Mouse (Mus musculus) cerebral cortex, adult 2 months (tissue): Measurements from ENCODE around the gene Zbtb48.

Experiments
- whole genome bisulfite sequencing: fragments of 180-500 bp; shearing (Covaris S2); methylation state at CpG from one replicate; pipeline ENCODE4 v1.1.7; 2018; 5-methylcytosine and 5-hydroxymethylcytosine counted together

Zbtb48 gene

DNA sequence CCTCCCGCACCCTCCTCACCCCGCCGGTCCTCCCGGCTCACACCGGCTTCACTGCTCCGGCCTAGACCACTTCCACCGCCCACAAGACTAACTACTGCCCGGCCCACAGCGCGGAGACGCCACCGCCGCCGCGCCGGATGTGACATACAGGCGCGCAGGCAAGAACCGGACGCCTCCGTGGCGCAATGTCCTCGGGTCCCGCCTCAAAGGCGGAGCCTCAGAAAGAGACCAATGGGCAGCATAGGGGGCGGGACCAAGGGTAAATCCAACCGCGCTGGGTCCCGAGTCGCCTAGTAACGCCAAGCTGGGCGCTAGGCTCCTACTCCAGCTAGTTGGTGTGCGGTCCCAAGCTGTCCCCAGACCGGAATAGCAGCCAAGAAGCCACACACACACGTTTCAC, at the start of gene Zbtb48:
Gene Zbtb48, minus strand, starts transcription at position 148 of the 400 bp plus-strand sequence.
- 0% methylated on average over 35 of the region's 35 CpGs for WGBS

DNA sequence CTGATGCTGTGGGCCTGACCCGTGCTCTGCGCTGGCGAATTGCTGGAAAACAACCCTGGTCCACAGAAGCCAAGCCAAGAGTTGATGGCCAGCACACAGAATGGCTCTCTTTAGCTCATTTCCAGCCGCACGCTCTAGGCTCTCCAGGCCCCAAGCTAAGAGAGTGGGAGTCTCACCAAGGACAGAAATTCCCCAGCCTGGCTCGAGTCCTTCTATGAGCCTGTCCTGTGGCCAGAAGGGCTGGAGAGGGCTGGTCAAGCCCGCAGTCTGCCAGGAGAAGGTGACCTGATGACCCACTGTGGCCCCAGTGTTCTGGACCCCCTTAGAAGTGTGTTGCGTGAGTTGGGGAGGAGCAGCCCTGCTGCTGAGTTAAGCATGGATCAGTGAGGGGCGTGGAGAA, 49.7 kb upstream of the Zbtb48 start:
- WGBS = 78% methylated on average over 9 of the region's 9 CpGs

GRCm38 (mm10) chr4:152074548-152074947, 47.1 kb upstream of the Zbtb48 start:
- 87% methylated on average over 9 of the region's 9 CpGs for WGBS

DNA sequence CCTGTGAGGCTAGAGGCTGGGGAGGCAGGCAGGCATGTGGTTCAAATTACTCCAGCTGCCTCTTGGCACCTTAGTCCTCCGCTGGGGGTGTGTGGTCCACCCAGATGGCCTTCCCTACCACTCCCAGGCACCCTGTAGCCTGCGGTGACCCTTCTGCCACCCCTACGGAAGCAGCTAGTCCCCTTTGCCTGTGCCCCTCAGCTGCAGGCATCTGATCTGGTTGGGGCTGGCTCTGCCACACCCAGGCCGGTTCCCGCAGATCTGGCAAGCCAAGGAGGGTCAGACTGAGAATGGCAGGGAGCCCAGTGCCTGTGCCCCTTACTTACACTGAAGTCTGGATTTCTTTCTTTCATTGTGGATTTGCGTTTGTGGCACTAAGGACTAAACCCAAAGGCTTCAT, 46.2 kb upstream of the Zbtb48 start:
- 87% methylated on average over 6 of the region's 6 CpGs for WGBS

GRCm38 (mm10) chr4:152072655-152073054, 45.2 kb upstream of the Zbtb48 start:
- WGBS = 41% methylated on average over 10 of the region's 10 CpGs

- 43% methylated on average over 10 of the region's 10 CpGs for WGBS
Measured at GRCm38 (mm10) chr4:152072121-152072601, 44.7 kb upstream of the Zbtb48 start, which contains the start of gene Plekhg5. TSS of gene Plekhg5 (plus strand) at chr4:152072498.

DNA sequence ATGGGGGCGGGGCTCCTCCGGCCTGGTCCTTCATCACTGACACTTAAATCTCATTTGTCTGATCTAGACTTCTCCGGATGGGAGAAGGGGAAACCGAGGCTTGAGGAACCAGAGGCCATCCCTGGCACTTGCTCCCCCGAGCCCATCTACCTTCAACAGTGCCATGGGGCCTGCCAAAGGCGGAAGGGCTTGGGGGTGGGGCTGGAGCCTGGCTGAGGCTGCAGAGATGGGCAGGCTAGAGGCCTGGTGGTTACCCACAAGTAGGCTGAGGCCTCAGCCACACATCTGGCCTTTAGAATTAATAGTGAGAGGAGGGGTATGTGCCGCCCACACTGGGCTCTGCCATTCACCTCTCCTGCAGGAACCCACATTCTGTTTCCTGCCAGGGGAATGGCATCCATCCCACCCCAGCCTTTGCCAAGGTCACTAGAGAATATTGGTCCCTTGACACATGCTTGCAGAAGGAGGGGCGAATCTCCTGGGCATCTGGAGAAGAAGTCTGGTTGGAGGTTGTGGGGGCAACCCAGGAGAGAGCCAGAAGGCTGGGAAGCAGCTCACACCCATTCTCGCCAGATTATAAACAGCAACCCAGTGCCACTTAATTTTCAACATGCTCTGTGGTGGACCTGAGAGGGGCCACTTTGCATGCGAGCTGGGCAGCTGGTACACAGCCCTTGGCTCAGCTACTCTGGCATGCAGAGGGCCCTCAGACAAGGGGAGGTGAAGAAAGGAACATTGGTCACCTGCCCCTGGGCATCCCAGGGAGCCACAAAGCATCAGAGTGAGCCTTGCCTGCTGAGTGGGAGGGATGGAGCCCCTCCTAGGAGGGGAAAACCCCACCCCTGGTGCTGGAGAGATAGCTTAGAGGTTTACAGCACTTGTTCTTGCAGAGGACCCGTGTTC, 43.3 kb upstream of the Zbtb48 start:
- 78% methylated on average over 11 of the region's 11 CpGs for WGBS

GRCm38 (mm10) chr4:152069245-152069644, 41.8 kb upstream of the Zbtb48 start:
- WGBS = 78% methylated on average over 3 of the region's 3 CpGs

- WGBS = 78% methylated on average over 6 of the region's 6 CpGs
Measured at GRCm38 (mm10) chr4:152068166-152068724, 40.8 kb upstream of the Zbtb48 start.

GRCm38 (mm10) chr4:152062390-152063110, 35.1 kb upstream of the Zbtb48 start:
- 44% methylated on average over 9 of the region's 9 CpGs for WGBS

GRCm38 (mm10) chr4:152044609-152045008, 17.1 kb upstream of the Zbtb48 start:
- WGBS = 67% methylated on average over 6 of the region's 6 CpGs

DNA sequence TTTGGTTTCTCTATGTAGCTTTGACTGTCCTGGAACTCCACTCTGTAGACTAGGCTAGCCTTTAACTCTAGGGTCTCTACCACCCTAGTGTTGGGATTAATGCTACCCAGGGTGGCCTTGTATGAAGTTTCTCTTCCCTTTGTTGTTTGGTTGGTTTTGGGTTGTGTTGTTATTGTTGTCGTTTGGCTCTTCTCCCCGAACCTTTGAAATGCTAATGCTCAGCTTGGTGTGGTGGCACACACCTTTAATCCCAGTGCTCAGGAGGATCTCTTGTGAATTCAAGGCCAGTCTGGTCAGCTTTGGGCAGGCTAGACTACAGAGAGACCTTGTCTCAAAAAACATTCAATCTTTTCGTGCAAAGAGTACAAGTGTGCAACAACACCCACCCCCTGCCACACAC, 15.7 kb upstream of the Zbtb48 start:
- WGBS = 79% methylated on average over 3 of the region's 3 CpGs

DNA sequence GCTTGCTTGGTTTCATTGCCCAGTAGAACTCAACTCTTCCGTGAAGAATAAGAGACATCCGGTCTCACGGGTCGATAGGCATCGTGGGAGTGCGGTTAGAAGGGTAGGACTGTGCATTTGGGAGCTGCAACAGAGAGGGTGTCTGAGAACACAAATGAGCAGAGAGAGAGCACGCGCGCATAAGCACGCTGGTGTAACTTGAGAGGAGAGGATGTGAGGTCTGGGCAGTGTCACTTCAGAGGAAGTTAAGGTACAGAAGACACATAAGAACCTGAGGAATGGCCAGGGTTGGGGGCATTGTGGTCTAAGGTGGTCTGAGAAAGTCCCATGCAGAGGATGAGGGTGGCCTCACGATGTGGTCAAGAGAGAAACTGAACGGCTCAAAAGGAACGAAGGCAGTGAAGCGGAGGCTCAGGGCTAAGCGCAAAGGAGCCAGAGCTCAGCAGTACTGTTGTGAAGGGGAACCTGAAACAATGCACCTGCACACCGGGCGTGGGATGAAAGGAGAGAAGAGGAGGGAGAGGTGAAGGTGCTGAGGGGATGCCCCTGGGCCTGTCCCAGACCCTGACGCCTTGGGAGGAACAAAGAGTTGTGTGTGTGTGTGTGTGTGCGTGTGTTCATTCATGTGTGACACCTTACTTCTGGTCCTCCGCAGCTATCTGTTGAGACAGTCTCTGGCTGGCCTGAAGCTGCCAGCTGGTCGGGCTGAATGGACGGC, 14.6 kb upstream of the Zbtb48 start:
- 95% methylated on average over 22 of the region's 22 CpGs for WGBS

- 4% methylated on average over 25 of the region's 25 CpGs for WGBS
Measured at GRCm38 (mm10) chr4:152039831-152040310, 12.4 kb upstream of the Zbtb48 start.

- under 1% methylated on average over 86 of the region's 86 CpGs for WGBS
Measured at GRCm38 (mm10) chr4:152038985-152039830, 11.7 kb upstream of the Zbtb48 start, which contains the start of gene Nol9. TSS of gene Nol9 (plus strand) at chr4:152039321.

- WGBS = 45% methylated on average over 10 of the region's 10 CpGs
Measured at GRCm38 (mm10) chr4:152038225-152038984, 10.9 kb upstream of the Zbtb48 start, which contains the start of gene Tas1r1. TSS of gene Tas1r1 (minus strand) at chr4:152038568.

- 88% methylated on average over 6 of the region's 6 CpGs for WGBS
Measured at GRCm38 (mm10) chr4:152036464-152036863, 9.0 kb upstream of the Zbtb48 start.

- 95% methylated on average over 13 of the region's 13 CpGs for WGBS
Measured at GRCm38 (mm10) chr4:152032922-152033321, 5.5 kb upstream of the Zbtb48 start.

DNA sequence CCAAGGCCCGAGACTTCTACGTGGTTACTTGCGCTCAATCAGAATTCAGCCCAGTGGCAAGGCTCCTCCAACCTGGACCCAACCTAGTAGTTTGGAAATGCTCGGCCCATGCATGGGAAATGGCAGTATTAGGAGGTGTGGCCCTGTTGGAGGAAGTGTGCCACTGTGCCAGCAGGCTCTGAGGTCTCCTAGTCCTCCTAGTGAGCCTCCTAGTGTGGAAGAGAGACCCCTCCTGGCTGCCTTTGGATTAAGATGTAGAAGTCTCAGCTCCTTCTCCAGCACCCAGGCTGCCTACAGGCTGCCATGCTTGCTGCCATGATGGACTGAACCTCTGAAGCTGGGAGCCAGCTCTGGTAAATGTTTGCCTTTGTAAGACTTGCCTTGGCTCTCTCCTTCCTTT, 2.5 kb upstream of the Zbtb48 start:
- 46% methylated on average over 4 of the region's 4 CpGs for WGBS

DNA sequence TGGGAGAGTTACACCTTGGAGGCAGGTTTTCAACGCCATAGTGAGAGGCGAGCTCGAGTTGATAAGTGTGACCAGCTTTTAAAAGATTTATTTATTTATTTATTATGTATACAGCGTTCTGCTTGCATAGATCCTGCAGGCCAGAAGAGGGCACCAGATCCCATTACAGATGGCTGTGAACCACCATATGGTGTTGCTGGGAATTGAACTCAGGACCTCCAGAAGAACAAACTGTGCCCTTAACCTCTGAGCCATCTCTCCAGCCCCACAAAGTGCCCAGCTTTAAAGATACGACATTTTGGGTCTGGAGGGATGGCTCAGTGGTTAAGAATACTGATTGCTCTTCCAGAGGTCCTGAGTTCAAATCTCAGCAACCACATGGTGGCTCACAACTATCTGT, 1.6 kb upstream of the Zbtb48 start:
- 41% methylated on average over 5 of the region's 5 CpGs for WGBS
